Mouse (Mus musculus) forebrain, postnatal 0 days (tissue): ENCODE data around the gene Mpv17l2. TPM values are rescaled to one million over a fixed set of nuclear protein-coding genes. Genes with fewer than 3 reads are reported as not detected.
A peak's percentile ranks its signal among the peaks of the same experiment; 100 is the strongest.

Source experiments
- ATAC-seq: fragments of 200-750 bp; cut with Nextera tagmentation; 2 replicates; pipeline ENCODE4 v1.8.0; 2017; ENCODE audit warnings: mild to moderate bottlenecking, moderate library complexity
- DNase-seq: peaks from one replicate; pipeline ENCODE4 v3.0.0-alpha.2; 2015
- H3K27ac ChIP-seq: fragments of 300-500 bp; sonication (generic); 2 replicates; pipeline ENCODE4 v1.5.1; 2014; ENCODE audit warnings: low read depth, mild to moderate bottlenecking, antibody characterized with exemption, low read length, moderate library complexity, mixed read lengths
- H3K27me3 ChIP-seq: fragments of 300-500 bp; sonication (generic); 2 replicates; pipeline ENCODE4 v1.6.1; 2014; ENCODE audit warnings: mild to moderate bottlenecking, low read length, mixed read lengths; ENCODE audit not compliant: insufficient read depth
- H3K36me3 ChIP-seq: fragments of 300-500 bp; sonication (generic); 2 replicates; pipeline ENCODE4 v1.6.1; 2014; ENCODE audit warnings: mild to moderate bottlenecking, moderate library complexity; ENCODE audit not compliant: insufficient read depth
- H3K4me1 ChIP-seq: fragments of 300-500 bp; sonication (generic); 2 replicates; pipeline ENCODE4 v1.6.1; 2014; ENCODE audit warnings: antibody characterized with exemption; ENCODE audit not compliant: insufficient read depth
- H3K4me2 ChIP-seq: fragments of 300-500 bp; sonication (generic); 2 replicates; pipeline ENCODE4 v1.6.1; 2014; ENCODE audit warnings: low read depth, mild to moderate bottlenecking, moderate library complexity
- H3K4me3 ChIP-seq: fragments of 300-500 bp; sonication (generic); 2 replicates; pipeline ENCODE4 v1.5.1; 2014; ENCODE audit warnings: low read depth, low read length, mixed read lengths
- H3K9ac ChIP-seq: fragments of 300-500 bp; sonication (generic); 2 replicates; pipeline ENCODE4 v1.6.1; 2014; ENCODE audit warnings: mild to moderate bottlenecking
- H3K9me3 ChIP-seq: fragments of 300-500 bp; sonication (generic); 2 replicates; pipeline ENCODE4 v1.6.1; 2016; ENCODE audit warnings: low read length
- CTCF ChIP-seq: sonication (generic); IDR thresholded peaks from 2 replicates; pipeline ENCODE4 v1.5.1; 2016; ENCODE audit warnings: antibody characterized with exemption, control low read depth, low read depth
- WGBS: fragments of 180-500 bp; shearing (Covaris S2); extraction: QIAGEN DNeasy Blood & Tissue Kit; methylation state at CpG from one replicate; pipeline ENCODE4 v1.1.7; 2014; 5-methylcytosine and 5-hydroxymethylcytosine counted together
- polyA plus RNA-seq: library from polyadenylated mRNA; unstranded; fragments of >200 nt; fragmentation: Nextera tagmentation; extraction: Ambion mirVana; gene quantifications from 2 replicates; pipeline ENCODE4 v1.2.1, GENCODE M21; 2015
- total RNA-seq: library from RNA; depleted of rRNA; stranded (reverse); fragments of >200 nt; gene quantifications from 2 replicates; pipeline ENCODE4 v1.2.3, GENCODE M21; 2014

Gene Mpv17l2
- total and polyA plus RNA-seq, 2 experiments from 2014 or later: 39.9 to 60.4 TPM

- H3K36me3 ChIP-seq: peaks cover 54% of the 10 kb centered on the region
- no peak overlapping the region for H3K9ac ChIP-seq
- DNase-seq (no peak), ATAC-seq (no peak)
- H3K9me3 ChIP-seq: no peaks in the 10 kb centered on the region
- no peak overlapping the region for H3K27ac ChIP-seq
- no peaks in the 10 kb centered on the region; the same call in 1 of the 2 replicates for H3K27me3 ChIP-seq
- 0 out of 2 replicates have a peak, but pooled peaks cover 5% of the 10 kb centered on the region for H3K4me1 ChIP-seq
- H3K4me2 ChIP-seq: no peak overlapping the region
- TF ChIP-seq CTCF: no peak
- no peak overlapping the region for H3K4me3 ChIP-seq
- WGBS: 79% methylated on average over 6 of the region's 6 CpGs
Observed at GRCm38 (mm10) chr8:70767503-70767902, 6.8 kb upstream of the Mpv17l2 start.

- no peaks in the 10 kb centered on the region; the same call in 1 of the 2 replicates for H3K27me3 ChIP-seq
- H3K4me2 ChIP-seq: peak overlapping the region; percentile 46
- H3K9me3 ChIP-seq: no peaks in the 10 kb centered on the region
- no peak overlapping the region for H3K27ac ChIP-seq
- 0 out of 2 replicates have a peak, but pooled peaks cover 5% of the 10 kb centered on the region for H3K4me1 ChIP-seq
- 12% methylated on average over 21 of the region's 21 CpGs for WGBS
- DNase-seq: no peak
- peak overlapping the region; percentile 13; the same call in 1 of the 2 replicates for H3K4me3 ChIP-seq
- ATAC-seq: 0 out of 2 replicates have a peak, but pooled peaks have one; percentile 4
- no peak for TF ChIP-seq CTCF
- peak overlapping the region; percentile 31; the same call in 1 of the 2 replicates for H3K9ac ChIP-seq
- H3K36me3 ChIP-seq: peaks cover 47% of the 10 kb centered on the region
Observed at GRCm38 (mm10) chr8:70766571-70767440, 6.1 kb upstream of the Mpv17l2 start.

- Histone ChIP-seq H3K9ac (peak overlapping the region; percentile 31), H3K27me3 (no peaks in the 10 kb centered on the region; the same call in 1 of the 2 replicates), H3K4me3 (peak overlapping the region; percentile 13), H3K4me2 (peak overlapping the region; percentile 46), H3K9me3 (no peaks in the 10 kb centered on the region), H3K27ac (no peak overlapping the region), H3K4me1 (0 out of 2 replicates have a peak, but pooled peaks cover 5% of the 10 kb centered on the region), H3K36me3 (peaks cover 39% of the 10 kb centered on the region)
- DNase-seq (no peak), ATAC-seq (no peak)
- WGBS: 5% methylated on average over 34 of the region's 34 CpGs
- no peak for TF ChIP-seq CTCF
Observed at GRCm38 (mm10) chr8:70765838-70766570, 5.3 kb upstream of the Mpv17l2 start.

- DNase-seq (no peak), ATAC-seq (no peak)
- Histone ChIP-seq H3K4me2 (no peak overlapping the region), H3K4me3 (no peak overlapping the region), H3K27me3 (no peaks in the 10 kb centered on the region; the same call in 1 of the 2 replicates), H3K9ac (no peak overlapping the region), H3K36me3 (peaks cover 32% of the 10 kb centered on the region), H3K27ac (no peak overlapping the region), H3K4me1 (0 out of 2 replicates have a peak, but pooled peaks cover 5% of the 10 kb centered on the region), H3K9me3 (no peaks in the 10 kb centered on the region)
- TF ChIP-seq CTCF: no peak
- WGBS: 83% methylated on average over 9 of the region's 9 CpGs
Observed at GRCm38 (mm10) chr8:70765329-70765728, 4.6 kb upstream of the Mpv17l2 start.

- Histone ChIP-seq H3K4me1 (0 out of 2 replicates have a peak, but pooled peaks cover 5% of the 10 kb centered on the region), H3K4me2 (no peak overlapping the region), H3K36me3 (peaks cover 25% of the 10 kb centered on the region), H3K27me3 (no peaks in the 10 kb centered on the region; the same call in 1 of the 2 replicates), H3K9me3 (no peaks in the 10 kb centered on the region), H3K9ac (no peak overlapping the region), H3K4me3 (no peak overlapping the region), H3K27ac (no peak overlapping the region)
- 95% methylated on average over 13 of the region's 13 CpGs for WGBS
- DNase-seq (no peak), ATAC-seq (no peak)
- TF ChIP-seq CTCF: no peak
Observed at GRCm38 (mm10) chr8:70764676-70765075, 3.9 kb upstream of the Mpv17l2 start.

GRCm38 (mm10) chr8:70764026-70764425 is 3.3 kb upstream of the Mpv17l2 start:
- WGBS: 87% methylated on average over 8 of the region's 8 CpGs

More at GRCm38 (mm10) chr8:70764026-70764425, 3.3 kb upstream of the Mpv17l2 start:
- Histone ChIP-seq H3K9me3 (no peaks in the 10 kb centered on the region), H3K4me2 (no peak overlapping the region), H3K9ac (no peak overlapping the region), H3K4me3 (no peak overlapping the region), H3K27me3 (no peaks in the 10 kb centered on the region; the same call in 1 of the 2 replicates), H3K4me1 (0 out of 2 replicates have a peak, but pooled peaks cover 5% of the 10 kb centered on the region), H3K36me3 (peaks cover 20% of the 10 kb centered on the region), H3K27ac (no peak overlapping the region)
- TF ChIP-seq CTCF: no peak
- DNase-seq (no peak), ATAC-seq (no peak)
